Mouse (Mus musculus) megakaryocyte-erythroid progenitor cell, adult 5 weeks (primary cell): Measurements from ENCODE around the gene Ak9. TPM values are rescaled to one million over a fixed set of nuclear protein-coding genes. Genes with fewer than 3 reads are reported as not detected.

ENCODE experiments used
- polyA plus RNA-seq: library from polyadenylated mRNA; stranded (reverse); fragments of >175 nt; gene quantifications from 2 replicates; pipeline ENCODE4 v1.2.3, GENCODE M21; 2012

Gene Ak9
- 0.01 TPM in 1 of 2 replicates, not detected in the other for polyA plus RNA-seq

DNA sequence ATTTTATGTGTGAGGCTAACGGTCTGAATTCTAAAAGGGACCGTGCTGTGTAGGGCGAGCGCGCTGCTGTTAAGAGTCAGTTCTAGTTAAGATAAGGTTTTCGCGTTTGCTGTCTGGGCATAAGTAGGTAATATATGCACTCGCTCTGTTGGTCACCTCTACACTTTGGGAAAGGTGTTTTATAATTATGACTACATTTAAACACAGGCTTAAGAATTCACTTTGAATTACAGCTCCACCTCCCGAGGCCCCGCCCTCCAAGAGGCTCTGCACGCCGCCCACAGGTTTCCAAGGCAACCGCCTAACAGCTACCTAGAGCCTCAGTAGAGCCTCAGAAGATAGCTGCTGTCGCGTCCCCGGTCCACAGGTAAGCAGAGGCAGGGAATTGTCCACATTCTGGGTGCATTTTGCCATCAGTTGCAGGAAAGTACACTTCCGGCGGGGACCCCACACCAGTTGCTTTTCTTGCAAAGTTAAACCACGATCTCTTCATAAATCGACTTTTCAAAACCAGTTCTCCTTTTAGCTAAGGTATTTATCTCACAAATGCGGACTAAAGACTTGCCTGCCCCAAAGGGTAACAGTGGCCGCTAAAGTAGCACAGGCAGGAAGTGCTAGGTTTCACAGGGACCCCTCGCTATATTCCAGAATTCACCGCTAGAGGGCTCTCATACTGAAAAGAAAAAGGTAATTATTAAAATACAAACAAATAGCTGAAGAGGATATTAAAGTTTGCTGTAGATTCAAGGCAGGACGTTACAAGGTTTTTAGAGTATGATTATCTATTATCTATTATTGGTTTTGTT, at the start of gene Ak9:
TSS of gene Ak9 (plus strand) at position 342 of the 806 bp plus-strand sequence.

GRCm38 (mm10) chr10:41302689-41303431, 920 bp upstream of the Ak9 start, which contains the start of gene Fig4:
Gene Fig4, minus strand, starts transcription at chr10:41303260.

DNA sequence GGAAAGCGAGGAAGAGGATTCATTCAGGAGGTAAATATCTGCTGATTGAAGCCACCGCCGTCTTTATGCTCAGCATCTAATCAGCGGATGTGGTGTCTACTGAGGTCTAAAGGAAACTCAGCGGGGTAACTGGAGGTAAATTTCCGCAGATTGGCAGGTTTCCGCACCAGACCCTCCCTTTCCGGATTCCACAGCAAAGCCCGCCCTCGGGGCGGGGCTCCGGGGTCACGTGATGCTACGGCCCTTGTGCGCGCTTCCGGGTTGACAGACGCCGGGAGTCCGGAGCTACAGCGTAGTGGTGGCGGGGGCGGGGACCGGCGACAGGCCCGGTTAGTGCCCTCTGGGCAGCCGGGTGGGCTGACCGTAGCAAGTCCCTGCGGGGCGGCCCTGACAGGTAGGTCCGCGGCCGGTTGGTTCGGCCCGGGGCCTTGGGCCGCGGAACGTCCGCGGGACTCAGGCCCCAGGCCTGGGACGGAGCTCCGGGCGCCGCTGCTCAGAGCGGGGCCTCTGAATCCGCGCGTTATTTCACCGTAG, 146.4 kb downstream of the Ak9 start, which contains the start of gene Zbtb24:
TSS of gene Zbtb24 (plus strand) at position 247 of the 534 bp plus-strand sequence.

GRCm38 (mm10) chr10:41476171-41477017, 172.6 kb downstream of the Ak9 start, which contains the start of gene Mical1:
Gene Mical1, plus strand, starts transcription at chr10:41476314.

Other genes with a start within 250 kb of the Ak9 start
- gene Gpr6, start 231.7 kb upstream of the Ak9 start, polyA plus RNA-seq: not detected in 2 replicates
- gene Fig4, start 720 bp upstream of the Ak9 start, polyA plus RNA-seq: 3.3 and 3.4 TPM in 2 replicates
- 9.2 and 10.4 TPM in 2 replicates for gene Zbtb24, start 146.4 kb downstream of the Ak9 start, polyA plus RNA-seq
- 61.1 and 63.1 TPM in 2 replicates for gene Mical1, start 172.3 kb downstream of the Ak9 start, polyA plus RNA-seq
- 29.5 and 30.4 TPM in 2 replicates for gene Smpd2, start 186.4 kb downstream of the Ak9 start, polyA plus RNA-seq
- 0.11 and 0.16 TPM in 2 replicates for gene Ppil6, start 186.5 kb downstream of the Ak9 start, polyA plus RNA-seq
- 229 and 288 TPM in 2 replicates for gene Cd164, start 215.4 kb downstream of the Ak9 start, polyA plus RNA-seq